Mouse (Mus musculus) thymus, adult 2 months (tissue): Measurements from ENCODE around the gene Metap2. TPM values are rescaled to one million over a fixed set of nuclear protein-coding genes. Genes with fewer than 3 reads are reported as not detected.
"Not testable (repeated sequence)": the region's sequence is repeated elsewhere in the genome, so short reads cannot be mapped to it uniquely, and the experiment has no call there.

Experiments
- DNase-seq: peaks from one replicate; pipeline ENCODE4 v3.0.0; 2021
- H3K27ac ChIP-seq: fragments of 200-500 bp; 2 replicates; pipeline ENCODE4 v1.5.1; 2012; ENCODE audit warnings: low read length, control low read depth; ENCODE audit not compliant: control insufficient read depth, insufficient read depth
- H3K27me3 ChIP-seq: fragments of 200-500 bp; 2 replicates; pipeline ENCODE4 v1.6.1; 2012; ENCODE audit warnings: mild to moderate bottlenecking, low read length, moderate library complexity, mixed read lengths; ENCODE audit not compliant: control insufficient read depth, insufficient read depth
- H3K36me3 ChIP-seq: fragments of 200-500 bp; 2 replicates; pipeline ENCODE4 v1.6.1; 2012; ENCODE audit warnings: mild to moderate bottlenecking, low read length, moderate library complexity; ENCODE audit not compliant: control insufficient read depth, insufficient read depth
- H3K4me1 ChIP-seq: fragments of 200-500 bp; replicated peaks from 2 replicates; pipeline ENCODE4 v1.6.1; 2012; ENCODE audit warnings: low read length; ENCODE audit not compliant: control insufficient read depth, insufficient read depth
- H3K4me3 ChIP-seq: fragments of 200-500 bp; 2 replicates; pipeline ENCODE4 v1.5.1; 2012; ENCODE audit warnings: mild to moderate bottlenecking, low read length, control low read depth, moderate library complexity; ENCODE audit not compliant: control insufficient read depth, insufficient read depth
- CTCF ChIP-seq: fragments of 200-500 bp; IDR thresholded peaks from 2 replicates; pipeline ENCODE4 v1.5.1; 2012; ENCODE audit warnings: mild to moderate bottlenecking, control low read depth, low read length, moderate library complexity, borderline replicate concordance; ENCODE audit not compliant: control insufficient read depth, poor library complexity, insufficient read depth; ENCODE audit errors: extremely low read depth
- POLR2A ChIP-seq: fragments of 200-500 bp; IDR thresholded peaks from 2 replicates; pipeline ENCODE4 v1.6.1; 2012; ENCODE audit warnings: mild to moderate bottlenecking, low read length, control low read depth, moderate library complexity; ENCODE audit not compliant: control insufficient read depth, poor library complexity, insufficient read depth; ENCODE audit errors: extremely low read depth
- WGBS: fragments of 180-500 bp; shearing (Covaris S2); methylation state at CpG from one replicate; pipeline ENCODE4 v1.1.7; 2018; 5-methylcytosine and 5-hydroxymethylcytosine counted together
- polyA plus RNA-seq: library from polyadenylated mRNA; depleted of rRNA; stranded (reverse); fragments of >200 nt; gene quantifications from 2 replicates; pipeline ENCODE4 v1.2.3, GENCODE M21; 2012

Gene Metap2
- polyA plus RNA-seq, 1 experiment, result 60.5 TPM

- no peak overlapping the region for H3K27ac ChIP-seq
- H3K4me1 ChIP-seq, result peaks cover 17% of the 10 kb centered on the region
- TF ChIP-seq POLR2A (no peak), CTCF (no peak)
- peaks cover 4% of the 10 kb centered on the region; the same call in 1 of the 2 replicates for H3K27me3 ChIP-seq
- WGBS, result 32% methylated on average over 9 of the region's 9 CpGs
- no peaks in the 10 kb centered on the region for H3K36me3 ChIP-seq
- H3K4me3 ChIP-seq, result no peak overlapping the region
- DNase-seq, result no peak
Observed at GRCm38 (mm10) chr10:93829898-93830831, 66.7 kb downstream of the Metap2 start.

- H3K27me3 ChIP-seq, result no peaks in the 10 kb centered on the region
- WGBS, result 14% methylated on average over 7 of the region's 7 CpGs
- no peak overlapping the region for H3K27ac ChIP-seq
- DNase-seq, result peak; percentile 84
- TF ChIP-seq POLR2A (no peak), CTCF (no peak)
- H3K4me1 ChIP-seq, result no peaks in the 10 kb centered on the region
- no peak overlapping the region for H3K4me3 ChIP-seq
- no peaks in the 10 kb centered on the region for H3K36me3 ChIP-seq
Observed at GRCm38 (mm10) chr10:93818661-93819060, 78.2 kb downstream of the Metap2 start.

- TF ChIP-seq POLR2A (no peak), CTCF (no peak)
- Histone ChIP-seq H3K27ac (no peak overlapping the region), H3K36me3 (no peaks in the 10 kb centered on the region), H3K27me3 (no peaks in the 10 kb centered on the region), H3K4me1 (peaks cover 8% of the 10 kb centered on the region), H3K4me3 (no peak overlapping the region)
- no peak for DNase-seq
- WGBS, result 90% methylated on average over 10 of the region's 10 CpGs
Observed at GRCm38 (mm10) chr10:93813755-93814154, 83.1 kb downstream of the Metap2 start.

GRCm38 (mm10) chr10:93812774-93813415 is 84.0 kb downstream of the Metap2 start:
- WGBS, result 12% methylated on average over 10 of the region's 10 CpGs
- no peak overlapping the region for H3K27ac ChIP-seq
- peaks cover 8% of the 10 kb centered on the region for H3K4me1 ChIP-seq
- H3K27me3 ChIP-seq, result no peaks in the 10 kb centered on the region
- no peak for TF ChIP-seq CTCF
- H3K4me3 ChIP-seq, result no peak overlapping the region
- DNase-seq, result peak; percentile 51
- no peaks in the 10 kb centered on the region for H3K36me3 ChIP-seq

- DNase-seq, result no peak
- Histone ChIP-seq H3K4me3 (no peak overlapping the region), H3K27me3 (no peaks in the 10 kb centered on the region), H3K4me1 (peaks cover 8% of the 10 kb centered on the region), H3K36me3 (no peaks in the 10 kb centered on the region), H3K27ac (no peak overlapping the region)
- no peak for TF ChIP-seq POLR2A
- TF ChIP-seq CTCF, result no peak
- 94% methylated on average over 7 of the region's 7 CpGs for WGBS
Observed at GRCm38 (mm10) chr10:93812098-93812497, 84.8 kb downstream of the Metap2 start.

- no peak for TF ChIP-seq CTCF
- peaks cover 8% of the 10 kb centered on the region for H3K4me1 ChIP-seq
- no peak overlapping the region for H3K4me3 ChIP-seq
- no peaks in the 10 kb centered on the region for H3K36me3 ChIP-seq
- DNase-seq, result no peak
- WGBS, result 71% methylated on average over 7 of the region's 7 CpGs
- H3K27me3 ChIP-seq, result no peaks in the 10 kb centered on the region
- H3K27ac ChIP-seq, result peak overlapping the region; percentile 46; the same call in 1 of the 2 replicates
Observed at GRCm38 (mm10) chr10:93810590-93811185, 86.2 kb downstream of the Metap2 start.

GRCm38 (mm10) chr10:93809438-93809837 is 87.5 kb downstream of the Metap2 start:
- not testable (repeated sequence) for DNase-seq, H3K27me3 ChIP-seq, H3K4me3 ChIP-seq, H3K4me1 ChIP-seq, H3K36me3 ChIP-seq, H3K27ac ChIP-seq
- WGBS, result 93% methylated on average over 8 of the region's 8 CpGs
